Mouse (Mus musculus): ENCODE measurements around the gene Wnt6.
"Not testable (repeated sequence)": the region's sequence is repeated elsewhere in the genome, so short reads cannot be mapped to it uniquely, and the experiment has no call there.

Wnt6 gene

DNA sequence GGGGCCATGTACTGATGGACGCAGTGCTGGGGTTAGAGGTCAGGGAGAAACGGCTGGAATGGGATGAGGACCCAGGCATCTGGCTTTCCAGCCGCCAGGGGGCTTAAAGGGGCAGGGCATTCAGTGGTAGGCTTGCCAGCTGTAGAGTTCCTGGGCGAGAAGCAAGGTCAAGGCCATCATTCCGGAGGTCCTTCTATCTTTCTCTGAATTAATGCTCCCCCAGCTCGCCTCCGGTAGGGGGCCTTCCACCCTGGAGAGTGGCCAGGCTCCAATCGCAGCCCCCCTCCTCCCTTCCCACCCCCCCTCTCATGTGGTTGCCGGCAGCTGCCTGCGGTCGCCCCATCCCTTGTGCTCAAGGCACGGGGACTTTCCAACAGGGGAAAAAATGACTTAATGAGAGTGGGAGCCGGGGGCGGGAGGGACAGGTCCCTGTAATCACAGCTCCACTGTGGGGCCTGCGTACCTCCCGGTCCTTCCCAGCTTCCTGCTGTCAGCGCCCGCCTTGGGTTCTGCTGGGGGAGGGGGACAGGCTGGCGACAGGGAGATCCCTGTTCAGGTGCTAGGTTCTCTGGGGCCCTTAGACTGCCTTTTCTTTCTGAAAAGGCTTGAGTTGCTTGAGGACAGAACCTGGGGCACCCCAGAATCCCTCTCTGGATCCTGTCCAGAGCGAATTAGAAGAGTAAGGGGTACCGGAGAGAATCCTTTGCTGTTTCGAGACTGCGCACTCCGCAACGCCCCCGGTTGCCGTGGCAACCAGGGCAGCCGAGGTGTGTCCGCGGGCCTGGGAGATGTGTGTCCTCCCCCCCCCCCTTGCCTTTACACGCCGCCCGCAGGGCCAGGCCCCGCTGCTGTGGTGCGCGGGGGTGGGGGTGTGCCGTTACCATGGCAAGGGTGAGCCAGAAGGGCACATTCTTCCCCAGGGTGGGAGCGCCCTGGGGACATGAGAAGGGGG is 34.9 kb downstream of the Wnt6 start:
- DNase-seq (ENCODE audit: low spot score) = peak; percentile 35

DNA sequence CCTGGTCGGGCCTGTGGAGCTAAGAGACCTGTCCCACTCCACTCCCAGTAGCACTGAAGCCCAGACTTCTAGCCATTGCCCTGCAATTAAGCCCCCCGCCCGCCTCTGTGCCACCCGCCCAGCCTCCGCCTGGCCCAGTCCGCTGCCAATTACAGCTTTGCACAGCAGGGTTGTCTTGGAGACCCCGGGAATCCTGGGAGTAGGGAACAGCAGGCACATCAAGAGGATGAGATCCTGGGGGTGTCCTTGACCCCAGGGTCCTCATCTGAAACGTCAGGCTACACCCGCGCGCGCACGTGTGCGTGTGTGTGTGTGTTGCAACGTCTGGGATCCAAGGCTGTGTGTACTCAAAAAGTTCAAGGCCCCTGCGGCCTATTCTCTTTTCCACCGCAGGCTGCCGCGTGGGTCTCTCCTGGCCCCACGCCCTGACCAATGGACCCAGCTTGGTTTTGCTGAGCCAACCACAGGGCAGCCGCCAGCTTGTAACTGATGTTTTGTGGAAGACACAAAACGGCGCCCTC is 35.9 kb downstream of the Wnt6 start:
- no peak for DNase-seq (ENCODE audit: low spot score)

DNA sequence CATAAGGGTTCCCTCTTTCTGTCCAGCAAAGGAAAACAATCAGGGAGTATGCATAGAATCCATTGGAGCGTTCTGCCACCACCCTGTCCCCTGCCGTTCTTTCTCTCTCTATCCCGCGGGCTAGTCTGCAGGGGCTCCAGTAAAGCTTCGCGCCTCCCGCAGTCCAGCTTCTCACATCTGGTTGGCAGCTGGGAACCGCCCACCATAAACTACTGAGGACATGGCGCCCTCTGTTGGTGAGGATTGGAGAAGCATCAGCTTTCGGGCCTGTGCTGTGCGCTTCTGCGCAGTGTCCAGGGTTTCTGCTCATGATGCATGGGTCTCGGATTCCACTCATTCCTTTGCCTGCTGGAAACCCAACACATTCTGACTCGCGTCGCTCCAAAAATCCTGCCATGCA is 36.4 kb downstream of the Wnt6 start:
- peak; percentile 92 for DNase-seq (ENCODE audit: low spot score)

DNA sequence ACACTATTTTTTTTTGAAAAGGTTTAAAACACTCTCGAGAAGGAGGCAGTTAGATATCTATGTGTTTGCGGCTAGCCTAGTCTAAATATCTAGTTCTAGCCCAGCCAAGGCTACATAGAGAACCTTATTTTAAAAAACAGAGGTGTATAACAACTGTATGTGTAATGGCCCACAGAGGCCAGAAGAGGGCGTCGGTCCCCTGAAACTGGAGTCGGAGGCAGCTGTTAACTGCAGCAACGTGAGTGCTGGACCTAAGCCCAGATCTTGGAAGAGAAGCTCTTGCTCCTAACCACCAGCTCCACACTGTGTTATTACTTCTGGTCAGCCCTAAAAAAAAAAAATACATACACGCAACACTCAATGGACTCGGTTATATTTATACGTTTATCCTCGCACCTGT is 37.3 kb downstream of the Wnt6 start:
- no peak for DNase-seq (ENCODE audit: low spot score)

DNA sequence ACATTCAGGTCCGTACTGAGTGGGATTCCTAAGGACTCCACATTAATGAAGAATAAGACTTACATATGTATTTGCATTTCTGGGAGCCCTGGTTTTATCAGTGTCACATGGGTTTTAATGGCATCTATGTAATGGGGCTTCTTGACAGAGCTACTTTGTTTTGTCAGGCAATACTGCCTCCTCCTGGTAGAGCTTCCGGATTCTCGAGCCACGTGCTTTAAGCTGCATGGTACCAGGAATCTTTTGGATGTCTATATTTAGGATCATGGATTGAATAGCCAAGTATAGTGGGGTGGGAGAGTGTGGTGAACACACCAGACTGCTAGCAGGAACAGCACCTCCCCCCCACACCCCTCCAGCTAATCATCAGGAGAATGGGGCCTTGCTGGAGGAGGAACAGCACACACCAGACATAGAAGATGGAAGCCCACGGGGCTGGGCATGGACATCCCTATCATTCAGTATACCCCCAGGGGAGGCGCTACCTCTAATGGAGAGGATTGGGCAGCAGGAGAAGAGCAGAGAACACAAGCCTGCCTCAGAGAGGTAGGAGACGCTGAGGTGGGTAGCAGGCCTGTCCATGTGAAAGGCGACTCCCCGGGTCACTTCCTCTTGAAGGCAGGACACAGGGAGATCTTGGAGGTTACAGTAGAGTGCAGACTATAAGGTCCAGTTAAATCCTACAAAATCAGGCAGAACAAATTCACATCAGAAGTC is 43.4 kb downstream of the Wnt6 start:
- no peak for DNase-seq (ENCODE audit: low spot score)

DNA sequence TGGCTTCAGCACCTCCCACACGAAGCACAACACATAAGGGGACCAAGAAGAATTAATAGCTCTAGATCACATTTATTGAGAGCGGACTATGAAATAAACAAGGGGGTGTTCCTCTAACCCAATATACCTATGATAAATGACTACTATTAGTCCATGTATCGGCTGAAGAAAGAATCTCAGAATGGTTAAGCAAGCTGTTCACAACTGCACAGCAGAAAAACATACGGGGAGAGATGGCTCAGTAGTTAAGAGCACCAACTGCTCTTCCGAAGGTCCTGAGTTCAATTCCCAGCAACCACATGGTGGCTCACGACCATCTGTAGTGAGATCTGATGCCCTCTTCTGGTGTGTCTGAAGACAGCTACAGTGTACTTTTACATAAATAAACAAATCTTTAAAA is 44.3 kb downstream of the Wnt6 start:
- not testable (repeated sequence) for DNase-seq (ENCODE audit: low spot score)

DNA sequence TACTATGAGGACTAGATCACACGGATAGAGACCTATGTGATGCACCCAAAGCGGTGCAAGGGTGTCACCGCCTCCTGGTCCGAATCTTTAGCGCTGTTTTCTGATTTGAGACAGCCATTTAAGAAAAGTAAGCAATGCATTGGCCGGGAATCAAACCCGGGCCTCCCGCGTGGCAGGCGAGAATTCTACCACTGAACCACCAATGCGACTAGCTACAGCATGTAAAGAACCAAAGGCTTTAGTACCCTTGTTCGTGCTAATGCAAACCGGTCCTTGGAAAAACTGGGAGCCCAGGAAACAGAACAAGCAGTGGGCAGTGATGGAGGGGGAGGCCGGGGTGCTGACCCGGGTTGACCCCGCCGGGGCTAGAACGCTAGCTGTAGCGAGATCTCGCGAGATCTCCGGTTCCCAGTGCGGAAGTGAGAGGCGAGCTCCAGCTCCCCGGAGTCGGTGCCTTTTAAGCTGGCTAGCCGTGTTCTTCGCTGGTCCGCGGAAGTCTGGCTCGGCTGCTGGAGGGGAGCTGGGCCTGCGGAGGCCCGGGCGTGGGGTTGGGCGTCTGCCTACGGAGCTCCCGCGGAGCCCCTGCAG is 45.0 kb downstream of the Wnt6 start:
- peak; percentile 85 for DNase-seq (ENCODE audit: low spot score)

DNA sequence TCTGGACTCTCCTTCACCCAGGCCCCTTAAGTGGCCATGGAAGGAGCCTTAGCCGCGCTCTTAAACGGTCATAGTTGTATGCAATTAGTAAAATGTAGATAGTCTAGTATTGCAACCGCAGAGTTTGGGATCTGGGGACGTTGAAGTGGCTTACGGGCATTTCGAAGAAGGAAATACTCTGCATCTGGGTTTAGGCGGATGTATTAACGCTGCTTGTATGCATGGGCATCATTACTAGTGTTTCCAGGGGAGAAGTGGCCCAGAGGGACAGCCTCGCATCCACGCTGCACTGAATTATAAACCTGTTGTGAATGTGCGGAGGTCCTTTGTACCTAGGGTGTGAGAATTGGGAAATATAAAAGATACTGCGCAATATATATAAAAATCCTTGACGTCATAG is 45.5 kb downstream of the Wnt6 start:
- no peak for DNase-seq (ENCODE audit: low spot score)

DNA sequence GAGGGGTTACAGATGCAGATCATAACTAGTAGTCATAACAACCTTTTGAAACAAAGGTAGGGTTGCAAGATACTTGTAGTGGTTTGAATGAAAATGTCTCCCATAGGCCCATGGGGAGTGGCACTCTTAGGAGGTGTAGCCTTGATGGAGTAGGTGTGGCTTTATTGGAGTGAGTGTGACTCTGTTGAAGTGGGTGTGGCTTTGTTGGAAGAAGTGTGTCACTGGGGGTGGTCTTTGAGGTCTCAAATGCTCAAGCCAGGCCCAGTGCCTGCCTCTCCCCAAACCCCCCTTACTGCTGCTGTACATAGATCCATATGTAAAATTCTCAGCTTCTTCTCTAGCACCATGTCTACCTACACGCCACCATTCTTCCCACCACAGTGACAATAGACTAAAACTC is 46.8 kb downstream of the Wnt6 start:
- no peak for DNase-seq (ENCODE audit: low spot score)

DNA sequence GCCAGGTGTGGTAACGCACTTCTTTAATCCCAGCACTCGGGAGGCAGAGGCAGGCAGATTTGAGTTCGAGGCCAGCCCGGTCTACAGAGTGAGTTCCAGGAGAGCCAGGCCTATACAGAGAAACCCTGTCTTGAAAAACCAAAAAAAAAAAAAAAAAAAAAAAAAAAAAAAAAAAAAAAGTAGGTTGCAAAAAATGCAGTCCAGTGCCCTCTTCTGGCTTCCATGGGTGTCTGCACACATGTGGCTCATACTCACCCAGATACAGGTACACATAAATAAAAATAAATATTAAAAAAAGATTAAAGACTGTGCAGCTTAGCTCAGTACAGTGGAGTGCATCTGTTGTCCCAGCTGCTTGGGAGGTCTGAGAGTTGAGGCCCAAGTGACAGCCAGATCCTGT is 51.9 kb downstream of the Wnt6 start:
- DNase-seq (ENCODE audit: low spot score) = not testable (repeated sequence)

DNA sequence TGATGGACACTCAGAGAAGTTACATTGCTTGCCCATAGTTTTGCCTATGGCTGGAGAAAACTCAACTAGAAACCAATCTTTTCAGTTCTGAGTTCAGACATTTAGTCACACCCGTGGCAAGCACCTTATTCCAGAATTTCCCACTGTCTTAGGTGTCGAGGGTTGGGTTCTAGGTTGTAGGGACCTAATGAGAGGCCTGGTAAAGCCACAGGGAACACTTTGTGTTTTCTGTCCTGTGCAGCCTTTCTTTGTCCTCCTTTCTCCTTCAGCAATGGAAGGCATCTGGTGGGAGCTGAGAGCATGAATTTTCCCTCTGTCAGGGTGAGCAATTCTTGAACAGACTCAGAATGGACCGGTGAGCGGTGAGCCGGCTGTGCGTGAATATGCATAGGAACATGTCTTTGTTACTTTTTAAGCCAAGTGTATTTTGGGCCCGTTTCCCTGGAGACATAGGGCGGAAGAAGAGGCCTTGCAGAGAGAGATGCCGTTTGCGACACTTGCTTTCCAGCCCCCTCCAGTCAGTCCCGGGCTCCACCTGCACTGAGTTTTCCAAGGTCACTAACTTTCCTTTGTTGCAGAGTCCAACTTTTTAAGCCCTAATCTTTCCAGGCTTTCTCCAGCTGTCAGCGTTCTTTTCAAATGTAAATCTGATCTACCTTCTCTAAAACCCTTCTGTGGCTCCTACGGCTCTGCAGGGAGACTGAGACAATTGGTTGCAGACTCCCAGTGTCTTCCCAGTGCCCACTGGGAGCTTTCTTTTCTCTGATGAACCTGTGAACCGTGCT is 53.0 kb downstream of the Wnt6 start:
- no peak for DNase-seq (ENCODE audit: low spot score)

DNA sequence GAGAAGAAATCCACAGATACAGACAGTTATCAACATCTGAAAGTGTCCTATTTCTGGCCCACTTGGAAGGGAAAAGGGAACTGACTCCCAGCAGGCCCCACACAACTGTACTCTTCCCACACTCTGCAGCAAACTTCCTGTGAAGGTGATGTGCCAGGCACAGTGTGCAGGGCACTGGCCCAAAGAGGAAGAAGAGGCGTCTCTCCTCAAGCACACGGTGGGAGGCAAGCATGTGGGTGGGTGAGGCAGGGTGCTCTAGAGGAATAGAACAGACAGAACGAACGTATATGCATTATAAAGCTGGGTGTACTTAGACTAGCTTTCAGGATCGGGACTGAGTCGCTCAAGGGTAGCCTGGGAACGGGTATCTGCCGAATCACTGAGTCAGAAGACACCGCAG is 58.4 kb downstream of the Wnt6 start:
- DNase-seq (ENCODE audit: low spot score) = no peak

DNA sequence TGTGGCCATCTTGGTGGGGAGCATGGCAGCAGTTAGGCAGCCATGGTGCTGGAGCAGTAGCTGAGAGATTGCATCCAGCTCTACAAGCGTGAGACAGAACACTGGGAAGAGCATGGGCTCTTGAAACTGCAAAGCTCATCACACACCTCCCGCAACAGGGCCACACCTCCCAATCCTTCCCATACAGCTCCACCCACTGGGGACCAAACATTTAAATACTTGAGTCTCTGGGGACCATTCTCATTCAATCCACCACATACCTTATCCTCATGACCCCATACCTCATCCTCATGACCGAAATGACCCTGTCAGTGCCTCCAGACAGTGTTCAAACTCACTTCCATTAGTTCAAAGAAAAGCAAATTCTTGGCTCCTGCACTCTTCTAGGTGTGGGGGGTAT is 61.6 kb downstream of the Wnt6 start:
- DNase-seq (ENCODE audit: low spot score) = no peak

Data from urinary bladder, postnatal 25 days (tissue).